Mouse (Mus musculus): Measurements from ENCODE around the gene Spo11.

DNA sequence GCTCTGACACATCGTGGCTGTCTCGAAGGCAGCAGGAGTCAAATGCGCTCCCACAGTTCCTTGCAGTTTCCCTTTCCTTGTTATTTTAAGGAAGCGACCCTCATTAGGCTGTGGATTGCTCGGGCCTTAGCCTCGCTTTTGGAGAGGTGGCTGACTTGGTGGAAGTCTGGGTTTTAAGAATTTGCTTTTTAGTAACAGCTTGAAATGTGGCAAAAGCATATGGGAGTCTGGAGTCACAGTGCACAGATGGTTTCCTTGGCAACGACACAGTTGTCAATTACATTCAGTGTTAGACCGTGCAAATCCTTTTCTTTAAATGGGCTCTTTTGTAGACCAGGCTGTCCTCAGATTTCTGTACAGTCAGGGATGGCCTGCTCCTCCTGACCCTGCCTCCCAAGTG lies 23.4 kb downstream of the Spo11 start:
- no peak for TF ChIP-seq CTCF (IDR thresholded peaks at IDR 0.05; ENCODE audit: low read depth, low read length)
- TF ChIP-seq POLR2A (IDR thresholded peaks at IDR 0.05; ENCODE audit: extremely low read depth, insufficient read depth, low read length): no peak
